Mouse (Mus musculus): ENCODE data around the gene Camkk2. TPM values are rescaled to one million over a fixed set of nuclear protein-coding genes. Genes with fewer than 3 reads are reported as not detected.

Gene Camkk2
- polyA plus RNA-seq, 1 experiment: 212 TPM

DNA sequence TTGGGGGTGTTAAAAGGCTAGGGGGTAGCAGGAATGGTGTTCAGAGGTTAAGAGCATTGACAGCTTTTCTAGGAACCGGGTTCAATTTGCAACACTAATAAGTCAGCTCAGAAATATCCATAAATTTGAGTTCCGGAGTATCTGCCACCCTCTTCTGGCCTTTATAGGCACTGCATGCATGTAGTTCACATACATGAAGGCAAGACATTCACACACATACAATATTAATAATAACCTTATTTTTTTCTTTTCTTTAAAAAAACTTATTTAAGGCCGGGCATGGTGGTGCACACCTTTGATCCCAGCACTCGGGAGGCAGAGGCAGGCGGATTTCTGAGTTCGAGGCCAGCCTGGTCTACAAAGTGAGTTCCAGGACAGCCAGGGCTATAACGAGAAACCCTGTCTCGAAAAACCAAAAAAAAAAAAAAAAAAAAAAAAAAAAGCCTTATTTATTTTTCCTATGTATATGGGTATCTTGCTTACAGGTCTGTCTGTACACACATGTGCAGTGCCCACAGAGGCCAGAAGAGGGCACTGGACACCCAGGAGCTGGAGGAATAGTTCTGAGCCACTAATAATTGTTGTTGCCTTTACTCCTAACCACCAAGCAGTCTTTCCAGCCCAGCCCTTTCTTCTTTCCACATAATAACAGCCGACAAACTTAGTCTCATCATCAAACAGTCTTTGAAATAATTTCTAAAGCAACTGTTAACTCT lies 32.3 kb upstream of the Camkk2 start:
- WGBS: 83% methylated on average over 9 of the region's 9 CpGs
- H3K27ac ChIP-seq (ENCODE audit: insufficient read depth, low read length): no peak overlapping the region
- no peak for TF ChIP-seq POLR2A (IDR thresholded peaks at IDR 0.05; ENCODE audit: borderline replicate concordance, insufficient read depth, low read length)
- peak; percentile 83 for TF ChIP-seq CTCF (IDR thresholded peaks at IDR 0.05; ENCODE audit: borderline replicate concordance, insufficient read depth, low read depth, low read length)
- H3K27me3 ChIP-seq (ENCODE audit: control insufficient read depth, insufficient read depth, low read length): no peaks in the 10 kb centered on the region
- no peak overlapping the region for H3K4me3 ChIP-seq (replicated peaks; ENCODE audit: insufficient read depth, low read depth, low read length)
- DNase-seq: peak; percentile 58 to 67
- H3K4me1 ChIP-seq (ENCODE audit: control insufficient read depth, insufficient read depth, low read length): no peaks in the 10 kb centered on the region

DNA sequence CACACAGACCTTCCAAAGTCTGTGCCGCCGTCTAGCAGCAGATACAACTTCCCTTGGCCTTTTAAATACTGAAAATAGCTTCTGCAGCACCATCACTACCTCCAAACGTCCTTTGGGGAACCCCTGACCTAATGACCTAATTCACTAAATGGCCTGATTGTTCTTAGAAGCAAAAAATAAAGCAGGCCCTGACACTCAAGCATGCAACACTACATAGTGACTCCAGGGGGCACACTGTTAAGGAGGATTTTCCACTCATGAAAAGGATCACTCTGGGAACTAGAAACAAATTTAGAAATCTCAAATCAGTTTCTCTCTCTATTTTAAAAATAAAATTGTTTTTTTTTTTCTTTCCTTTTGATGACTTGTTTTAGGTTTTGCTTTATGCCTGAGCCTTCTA lies 26.3 kb upstream of the Camkk2 start:
- 69% methylated on average over 3 of the region's 3 CpGs for WGBS
- no peak overlapping the region for H3K27ac ChIP-seq (ENCODE audit: insufficient read depth, low read length)
- H3K27me3 ChIP-seq (ENCODE audit: control insufficient read depth, insufficient read depth, low read length): no peaks in the 10 kb centered on the region
- TF ChIP-seq POLR2A (IDR thresholded peaks at IDR 0.05; ENCODE audit: borderline replicate concordance, insufficient read depth, low read length) (no peak), CTCF (IDR thresholded peaks at IDR 0.05; ENCODE audit: borderline replicate concordance, insufficient read depth, low read depth, low read length) (no peak)
- no peak overlapping the region for H3K4me3 ChIP-seq (replicated peaks; ENCODE audit: insufficient read depth, low read depth, low read length)
- DNase-seq: no peak
- peaks cover 3% of the 10 kb centered on the region; the same call in 1 of the 2 replicates for H3K4me1 ChIP-seq (ENCODE audit: control insufficient read depth, insufficient read depth, low read length)

DNA sequence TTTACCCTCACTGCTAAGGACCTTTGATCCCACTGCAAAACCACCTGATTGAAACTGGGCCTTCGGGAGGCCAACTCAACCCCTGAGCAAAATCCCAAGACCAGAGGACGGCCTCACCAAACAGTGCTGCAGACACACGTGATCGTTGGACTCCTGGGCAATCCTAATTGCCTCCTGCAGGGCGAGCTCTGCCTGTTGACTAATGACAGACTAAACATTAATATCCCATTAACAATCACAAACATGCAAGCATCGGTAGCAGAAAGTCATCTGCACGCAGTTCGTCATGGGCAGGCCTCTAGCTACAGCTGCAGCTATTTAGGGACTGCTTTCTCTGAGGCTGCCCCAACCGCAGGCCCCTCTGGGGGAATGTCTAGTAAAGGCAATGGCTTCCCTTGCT lies 23.5 kb upstream of the Camkk2 start:
- no peak for DNase-seq
- Histone ChIP-seq H3K27me3 (ENCODE audit: control insufficient read depth, insufficient read depth, low read length) (no peaks in the 10 kb centered on the region), H3K4me1 (ENCODE audit: control insufficient read depth, insufficient read depth, low read length) (peaks cover 19% of the 10 kb centered on the region), H3K4me3 (replicated peaks; ENCODE audit: insufficient read depth, low read depth, low read length) (no peak overlapping the region), H3K27ac (ENCODE audit: insufficient read depth, low read length) (no peak overlapping the region)
- no peak for TF ChIP-seq POLR2A (IDR thresholded peaks at IDR 0.05; ENCODE audit: borderline replicate concordance, insufficient read depth, low read length)
- no peak for TF ChIP-seq CTCF (IDR thresholded peaks at IDR 0.05; ENCODE audit: borderline replicate concordance, insufficient read depth, low read depth, low read length)
- WGBS: 76% methylated on average over 9 of the region's 9 CpGs

DNA sequence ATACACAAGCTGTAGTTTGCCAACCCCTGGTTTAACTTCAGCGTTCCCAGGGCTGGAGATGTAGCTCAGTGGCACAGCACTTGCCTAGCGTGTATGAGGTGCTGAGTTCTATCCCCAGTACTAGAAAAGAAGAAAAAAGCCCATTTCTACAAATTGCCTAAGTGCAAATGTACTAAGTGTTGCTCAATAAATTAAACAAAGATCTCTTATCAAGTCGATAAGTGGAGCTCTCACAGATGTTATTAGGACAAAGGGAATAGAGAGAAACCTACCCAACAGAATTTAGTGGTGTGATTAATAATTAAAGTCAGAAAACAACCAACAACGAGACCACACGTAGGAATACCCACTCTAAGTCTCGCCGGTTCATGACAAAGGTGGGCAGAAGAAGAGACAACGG lies 22.5 kb upstream of the Camkk2 start:
- Histone ChIP-seq H3K27ac (ENCODE audit: insufficient read depth, low read length) (no peak overlapping the region), H3K4me1 (ENCODE audit: control insufficient read depth, insufficient read depth, low read length) (peaks cover 19% of the 10 kb centered on the region), H3K4me3 (replicated peaks; ENCODE audit: insufficient read depth, low read depth, low read length) (no peak overlapping the region), H3K27me3 (ENCODE audit: control insufficient read depth, insufficient read depth, low read length) (no peaks in the 10 kb centered on the region)
- WGBS: 96% methylated on average over 8 of the region's 8 CpGs
- no peak for DNase-seq
- TF ChIP-seq POLR2A (IDR thresholded peaks at IDR 0.05; ENCODE audit: borderline replicate concordance, insufficient read depth, low read length) (no peak), CTCF (IDR thresholded peaks at IDR 0.05; ENCODE audit: borderline replicate concordance, insufficient read depth, low read depth, low read length) (no peak)

DNA sequence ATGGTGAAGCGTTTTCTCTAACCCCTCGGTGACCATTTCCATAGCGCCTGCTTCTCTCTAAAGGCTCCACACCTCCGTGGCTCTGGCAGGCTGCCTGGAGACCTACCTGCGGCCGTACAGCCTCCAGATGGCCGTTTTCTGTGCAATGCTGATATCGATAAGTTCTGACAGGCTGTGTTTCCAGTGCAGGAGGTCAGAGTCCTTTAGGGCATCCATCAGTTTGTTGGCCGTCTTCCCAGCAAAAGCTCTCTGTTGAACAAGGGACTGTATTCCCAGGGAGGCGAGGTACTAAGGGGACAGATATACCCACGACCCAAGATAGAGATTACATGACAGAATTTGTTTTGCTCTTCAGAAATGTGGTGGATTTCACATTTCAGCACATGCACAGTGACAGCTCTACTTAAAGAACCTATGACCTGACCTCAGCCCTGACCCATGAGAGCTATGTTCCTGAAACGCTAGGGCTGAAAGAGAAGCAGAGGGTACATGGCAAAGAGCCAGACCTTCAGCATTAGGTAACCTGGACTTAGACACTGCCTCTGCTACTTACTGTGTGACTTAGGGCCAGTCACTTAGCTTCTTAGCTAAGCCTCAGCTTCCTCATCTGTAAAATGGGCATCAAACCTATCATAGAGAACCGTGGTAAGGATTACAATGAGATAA lies 21.3 kb upstream of the Camkk2 start:
- no peak for TF ChIP-seq CTCF (IDR thresholded peaks at IDR 0.05; ENCODE audit: borderline replicate concordance, insufficient read depth, low read depth, low read length)
- TF ChIP-seq POLR2A (IDR thresholded peaks at IDR 0.05; ENCODE audit: borderline replicate concordance, insufficient read depth, low read length): no peak
- WGBS: 18% methylated on average over 13 of the region's 13 CpGs
- Histone ChIP-seq H3K4me3 (replicated peaks; ENCODE audit: insufficient read depth, low read depth, low read length) (no peak overlapping the region), H3K27me3 (ENCODE audit: control insufficient read depth, insufficient read depth, low read length) (no peaks in the 10 kb centered on the region), H3K27ac (ENCODE audit: insufficient read depth, low read length) (no peak overlapping the region; the same call in 1 of the 2 replicates), H3K4me1 (ENCODE audit: control insufficient read depth, insufficient read depth, low read length) (peaks cover 19% of the 10 kb centered on the region)
- DNase-seq: peak; percentile 79

DNA sequence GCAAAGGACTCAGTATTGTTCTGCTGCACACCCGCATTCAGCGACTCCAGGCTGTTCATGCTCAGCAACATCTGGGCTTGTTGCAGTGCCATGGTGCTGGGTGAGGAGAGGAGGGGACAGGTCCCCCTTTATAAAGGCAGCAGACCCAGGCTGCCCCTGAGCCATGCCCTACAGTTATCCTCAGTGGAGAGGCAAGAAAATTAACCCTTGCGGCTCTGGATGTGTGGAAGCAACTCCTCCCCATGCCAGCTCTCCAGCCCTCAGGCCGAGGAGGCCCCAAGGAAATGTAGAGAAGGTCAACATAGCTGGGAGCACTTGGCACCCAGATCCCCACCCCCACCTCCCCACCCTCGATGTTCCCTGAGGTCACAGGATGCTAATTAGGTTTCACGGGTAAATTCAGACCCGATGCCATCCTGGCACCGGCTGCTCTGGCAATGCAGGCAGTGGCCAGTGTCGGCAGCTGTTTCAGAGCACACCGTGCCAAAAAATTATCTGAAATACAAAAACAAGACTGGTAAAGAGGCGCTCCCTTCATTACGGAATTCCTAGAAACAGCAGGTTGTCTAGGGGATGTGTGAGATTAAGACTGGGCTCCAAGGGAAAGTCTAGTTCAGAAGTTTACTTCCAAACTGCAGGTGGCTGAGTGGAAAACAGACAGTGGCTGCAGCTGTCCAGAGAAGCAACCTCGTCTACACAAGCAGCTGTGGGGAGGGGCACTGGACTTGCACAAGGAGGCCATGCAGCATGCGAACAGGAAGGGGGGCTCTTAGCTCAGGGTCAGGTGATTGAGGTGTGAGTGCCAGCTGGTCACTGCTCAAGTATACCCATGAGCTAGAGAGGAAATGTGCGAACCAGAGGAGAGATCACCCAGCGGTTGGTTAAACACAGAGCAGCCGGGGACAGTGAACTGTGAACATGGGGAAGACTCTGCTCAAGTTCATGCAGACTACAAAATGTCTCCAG lies 20.5 kb upstream of the Camkk2 start:
- Histone ChIP-seq H3K27me3 (ENCODE audit: control insufficient read depth, insufficient read depth, low read length) (no peaks in the 10 kb centered on the region), H3K4me1 (ENCODE audit: control insufficient read depth, insufficient read depth, low read length) (peaks cover 19% of the 10 kb centered on the region), H3K4me3 (replicated peaks; ENCODE audit: insufficient read depth, low read depth, low read length) (no peak overlapping the region), H3K27ac (ENCODE audit: insufficient read depth, low read length) (peak overlapping the region; percentile 15)
- no peak for DNase-seq
- 28% methylated on average over 17 of the region's 17 CpGs for WGBS
- no peak for TF ChIP-seq POLR2A (IDR thresholded peaks at IDR 0.05; ENCODE audit: borderline replicate concordance, insufficient read depth, low read length)

DNA sequence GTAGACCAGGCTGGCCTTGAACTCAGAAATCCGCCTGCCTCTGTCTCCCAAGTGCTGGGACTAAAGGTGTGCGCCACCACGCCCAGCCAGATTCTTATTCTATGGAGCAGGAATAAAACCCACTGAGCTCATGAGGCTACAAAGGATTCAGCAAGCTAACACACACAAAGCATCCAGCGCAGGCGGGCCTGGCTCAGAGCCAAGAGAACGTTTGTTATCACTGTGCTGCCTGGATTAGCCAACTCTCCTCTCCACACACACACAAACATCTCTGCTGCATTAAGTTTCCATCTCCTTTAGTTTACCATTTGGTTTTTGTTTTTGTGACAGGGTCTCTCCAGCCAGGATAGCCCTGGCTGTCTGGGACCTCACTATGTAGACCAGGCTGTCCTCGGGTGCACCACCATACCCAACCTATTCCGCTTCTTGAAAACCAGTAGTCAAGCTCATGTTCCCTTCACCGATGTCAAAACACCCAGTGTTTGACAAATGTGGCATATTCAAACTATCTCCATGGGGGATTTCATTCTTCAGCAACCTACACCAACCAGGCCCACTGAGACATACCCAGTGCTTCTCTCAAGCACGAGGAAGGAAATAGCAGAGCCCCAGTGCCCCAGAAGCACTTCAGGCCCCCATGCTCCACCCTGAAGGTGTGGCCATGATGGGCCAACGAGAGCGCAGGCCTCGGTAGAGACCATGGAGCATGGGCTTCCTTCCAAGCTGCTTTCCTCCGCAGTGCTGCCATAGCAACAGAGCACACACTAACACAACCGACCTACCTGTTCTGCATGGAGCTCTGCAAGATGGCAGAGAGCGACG lies 19.6 kb upstream of the Camkk2 start:
- no peak for TF ChIP-seq CTCF (IDR thresholded peaks at IDR 0.05; ENCODE audit: borderline replicate concordance, insufficient read depth, low read depth, low read length)
- no peak for TF ChIP-seq POLR2A (IDR thresholded peaks at IDR 0.05; ENCODE audit: borderline replicate concordance, insufficient read depth, low read length)
- WGBS: 37% methylated on average over 17 of the region's 17 CpGs
- Histone ChIP-seq H3K4me3 (replicated peaks; ENCODE audit: insufficient read depth, low read depth, low read length) (no peak overlapping the region), H3K4me1 (ENCODE audit: control insufficient read depth, insufficient read depth, low read length) (peaks cover 19% of the 10 kb centered on the region), H3K27ac (ENCODE audit: insufficient read depth, low read length) (peak overlapping the region; percentile 15), H3K27me3 (ENCODE audit: control insufficient read depth, insufficient read depth, low read length) (no peaks in the 10 kb centered on the region)
- peak; percentile 57 to 63 for DNase-seq
